Mouse (Mus musculus) spleen, embryonic (tissue): ENCODE data around the gene Ssc5d.

Experiments
- CTCF ChIA-PET: fragments of 350-600 bp; sonication (Branson Sonifier 250); formaldehyde crosslinking; loops from one replicate; lab custom pipeline; 2022; lab: Charles Lee

Ssc5d gene

DNA sequence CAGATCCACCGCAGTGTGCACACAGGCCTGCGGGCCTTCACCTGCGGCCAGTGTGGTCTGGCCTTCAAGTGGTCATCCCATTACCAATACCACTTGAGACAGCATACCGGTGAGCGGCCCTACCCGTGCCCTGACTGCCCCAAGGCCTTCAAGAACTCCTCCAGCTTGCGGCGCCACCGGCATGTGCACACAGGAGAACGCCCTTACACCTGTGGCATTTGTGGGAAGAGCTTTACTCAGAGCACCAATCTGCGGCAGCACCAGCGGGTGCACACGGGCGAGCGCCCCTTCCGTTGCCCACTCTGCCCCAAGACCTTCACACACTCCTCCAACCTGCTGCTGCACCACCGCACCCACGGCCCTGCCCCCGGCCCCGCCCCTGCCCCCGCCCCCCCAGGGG is 6.5 kb upstream of the Ssc5d start:
- CTCF ChIA-PET, result no interaction called here

DNA sequence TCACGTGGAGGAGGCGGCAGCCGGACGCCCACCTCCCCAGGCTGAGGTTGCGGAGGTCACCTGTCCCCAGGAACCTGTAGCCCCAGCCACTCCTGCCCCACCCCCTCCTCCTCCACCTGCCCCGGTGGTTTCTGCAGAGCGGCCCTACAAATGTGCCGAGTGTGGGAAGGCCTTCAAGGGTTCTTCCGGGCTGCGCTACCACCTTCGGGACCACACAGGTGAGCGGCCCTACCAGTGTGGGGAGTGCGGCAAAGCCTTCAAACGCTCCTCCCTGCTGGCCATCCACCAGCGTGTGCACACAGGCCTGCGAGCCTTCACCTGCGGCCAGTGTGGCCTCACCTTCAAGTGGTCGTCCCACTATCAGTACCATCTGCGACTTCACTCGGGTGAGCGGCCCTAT is 5.6 kb upstream of the Ssc5d start:
- CTCF ChIA-PET, result no interaction called here

DNA sequence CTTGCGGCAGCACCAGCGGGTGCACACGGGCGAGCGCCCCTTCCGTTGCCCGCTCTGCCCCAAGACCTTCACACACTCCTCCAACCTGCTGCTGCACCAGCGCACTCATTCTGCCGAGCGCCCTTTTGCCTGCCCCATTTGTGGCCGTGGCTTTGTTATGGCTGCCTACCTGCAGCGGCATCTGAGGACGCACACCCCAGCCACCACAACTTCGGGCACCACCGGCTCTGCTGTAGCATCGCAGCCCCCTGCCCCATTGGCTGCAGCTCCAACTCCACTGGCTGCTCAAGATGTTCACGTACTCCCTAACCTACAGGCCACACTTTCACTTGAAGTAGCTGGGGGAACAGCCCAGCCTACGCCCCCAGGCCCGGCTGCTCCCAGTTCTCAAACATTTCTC is 5.1 kb upstream of the Ssc5d start:
- CTCF ChIA-PET, result no interaction called here

DNA sequence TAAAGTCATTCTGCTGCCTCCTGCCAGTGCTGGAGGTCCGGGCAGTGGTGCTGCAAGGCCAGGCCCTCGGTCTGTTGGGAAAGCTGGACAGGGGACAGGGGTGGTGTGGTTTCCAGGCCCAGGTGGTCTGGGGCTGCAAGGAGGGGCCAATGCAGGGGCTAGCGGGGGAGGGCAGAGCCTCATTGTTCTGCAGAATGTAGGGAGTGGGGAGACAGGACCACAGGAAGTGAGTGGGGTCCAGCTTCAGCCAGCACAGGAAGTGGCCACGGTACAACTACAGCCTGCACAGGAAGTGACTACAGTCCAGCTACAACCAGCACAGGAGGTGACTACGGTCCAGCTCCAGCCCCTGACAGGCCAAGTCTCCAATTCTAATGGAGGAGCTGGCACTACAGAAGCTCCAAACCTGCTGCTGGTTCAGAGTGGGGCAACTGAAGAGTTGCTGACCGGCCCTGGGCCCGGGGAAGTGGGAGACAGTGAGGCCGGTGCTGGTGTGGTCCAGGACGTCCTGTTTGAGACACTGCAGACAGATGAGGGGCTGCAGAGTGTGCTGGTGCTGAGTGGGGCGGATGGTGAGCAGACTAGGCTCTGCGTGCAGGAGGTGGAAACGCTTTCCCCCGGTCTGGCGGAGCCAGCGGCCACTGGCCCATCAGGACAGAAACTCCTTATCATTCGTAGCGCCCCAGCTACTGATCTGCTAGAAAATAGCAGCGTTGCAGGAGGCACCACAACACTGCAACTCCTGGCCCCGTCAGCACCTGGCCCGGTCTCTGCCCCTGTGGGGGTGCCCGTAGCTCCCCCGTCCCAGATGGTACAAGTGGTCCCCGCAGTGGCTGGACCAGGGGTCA is 4.4 kb upstream of the Ssc5d start:
- CTCF ChIA-PET, result no interaction called here

DNA sequence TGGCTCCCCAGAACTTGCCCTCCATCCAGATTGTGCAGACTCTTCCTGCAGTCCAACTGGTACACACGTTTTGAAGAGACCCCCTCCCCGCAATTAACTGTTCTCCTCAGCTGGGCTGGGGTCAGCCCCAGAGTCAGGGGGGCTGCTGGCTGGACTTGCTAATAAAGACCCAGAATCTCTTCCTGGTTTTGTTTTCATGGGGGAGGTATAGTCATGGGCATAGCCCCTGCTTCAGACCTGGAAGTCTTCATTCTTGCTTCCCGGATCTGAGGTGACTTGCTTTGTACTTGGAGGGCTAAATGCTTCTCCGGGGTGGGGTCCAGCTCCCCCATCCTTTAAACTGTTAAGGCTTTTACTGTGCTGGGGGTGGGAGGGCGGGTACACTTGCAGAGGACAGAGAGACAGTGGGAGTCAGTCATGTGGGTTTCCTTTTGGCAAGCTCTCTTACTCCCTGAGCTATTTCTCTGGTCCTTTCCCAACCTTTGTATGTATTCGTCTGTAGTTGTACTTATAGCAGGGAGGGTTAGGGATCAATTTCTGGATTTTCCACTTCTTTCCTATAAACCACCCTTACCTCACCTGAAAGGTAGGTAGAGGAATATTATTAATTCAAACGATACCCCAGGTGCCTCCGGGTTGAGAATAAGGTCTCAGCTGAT is 3.6 kb upstream of the Ssc5d start, which contains the start of gene Nat14:
TSS of gene Nat14 (plus strand) at position 205 of the 659 bp plus-strand sequence.
- CTCF ChIA-PET, result interaction anchor here (1.1 kb wide), 1 partner anchor 11 kb away, joined by 3 read pairs; no protein-coding TSS in a partner anchor

DNA sequence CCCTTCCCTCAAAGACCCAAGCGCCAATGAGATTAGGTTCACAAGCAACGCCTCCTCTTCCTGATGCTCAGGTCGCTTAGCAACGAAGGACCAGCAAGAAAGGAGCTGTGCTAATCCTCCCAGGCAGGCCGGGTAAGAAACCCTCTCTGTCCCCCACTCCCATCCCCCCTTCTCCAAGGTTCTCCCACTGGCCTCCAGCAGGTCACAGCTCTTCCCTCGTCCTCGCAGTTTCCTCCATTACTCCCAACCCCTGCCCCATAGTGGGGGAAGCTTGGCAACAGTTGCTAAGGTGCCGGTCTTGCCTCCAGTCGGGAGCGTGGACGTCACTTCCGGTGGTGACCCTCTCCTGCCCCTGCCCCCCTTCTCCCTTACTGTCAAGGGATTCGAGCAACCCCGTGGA is 3.1 kb upstream of the Ssc5d start:
- CTCF ChIA-PET, result interaction anchor here (1.1 kb wide), 1 partner anchor 11 kb away, joined by 3 read pairs; no protein-coding TSS in a partner anchor

DNA sequence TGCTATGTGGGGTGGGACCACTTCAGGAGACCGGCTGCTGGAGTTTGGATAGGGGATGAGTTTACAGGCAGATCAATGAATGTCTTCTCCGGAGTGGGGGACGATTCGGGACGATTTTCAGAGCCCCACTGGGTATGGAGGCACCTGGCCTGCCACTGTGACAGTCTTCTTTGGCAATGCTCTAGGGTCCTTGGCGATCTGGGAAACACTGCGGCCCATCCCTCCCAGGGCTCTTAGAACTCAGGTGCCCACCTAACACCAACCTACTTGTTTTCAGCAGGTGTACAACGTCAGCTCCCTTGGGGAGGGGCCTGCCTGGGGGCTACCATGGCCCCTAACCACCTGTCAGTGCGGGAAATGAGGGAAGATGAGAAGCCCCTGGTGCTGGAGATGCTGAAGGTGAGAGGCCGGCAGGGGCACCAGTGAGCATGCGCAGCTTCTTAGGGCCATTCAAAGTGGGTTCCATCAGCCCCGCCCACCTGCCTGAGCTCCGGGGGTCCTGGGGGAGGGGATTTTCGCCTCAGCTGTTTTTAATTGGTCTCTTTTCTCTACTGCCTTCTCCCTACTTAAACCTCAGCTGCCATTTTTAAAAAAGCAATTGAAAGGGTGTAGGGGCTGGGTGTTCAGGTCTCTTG is 2.5 kb upstream of the Ssc5d start:
- CTCF ChIA-PET, result interaction anchor here (1.1 kb wide), 1 partner anchor 12 kb away, joined by 3 read pairs; no protein-coding TSS in a partner anchor

DNA sequence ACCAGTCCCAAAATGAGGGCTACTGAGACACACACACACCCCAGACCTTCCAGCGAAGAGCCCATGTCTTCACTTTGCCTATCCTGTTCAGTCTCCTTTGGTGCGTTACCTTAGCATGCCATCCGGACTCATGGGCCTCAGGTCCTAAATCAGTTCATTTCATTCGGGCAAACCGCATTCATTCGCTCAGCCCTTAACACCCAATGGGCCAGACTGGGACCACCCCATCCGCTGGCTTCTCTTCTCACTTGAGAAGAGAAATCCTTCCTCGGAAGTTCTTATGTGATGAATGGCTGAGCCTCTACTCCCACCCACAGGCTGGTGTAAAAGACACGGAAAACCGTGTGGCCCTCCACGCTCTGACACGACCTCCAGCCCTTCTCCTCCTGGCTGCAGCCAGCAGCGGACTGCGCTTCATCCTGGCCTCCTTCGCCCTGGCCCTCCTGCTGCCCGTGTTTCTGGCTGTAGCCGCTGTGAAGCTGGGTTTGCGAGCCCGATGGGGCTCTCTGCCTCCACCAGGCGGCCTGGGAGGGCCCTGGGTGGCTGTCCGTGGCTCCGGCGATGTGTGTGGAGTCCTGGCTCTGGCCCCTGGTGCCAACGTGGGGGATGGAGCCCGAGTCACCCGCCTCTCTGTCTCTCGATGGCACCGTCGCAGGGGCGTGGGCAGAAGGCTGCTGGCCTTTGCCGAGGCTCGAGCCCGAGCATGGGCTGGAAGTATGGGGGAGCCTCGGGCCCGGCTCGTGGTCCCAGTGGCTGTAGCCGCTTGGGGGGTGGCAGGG is 1.8 kb upstream of the Ssc5d start:
- CTCF ChIA-PET, result no interaction called here

DNA sequence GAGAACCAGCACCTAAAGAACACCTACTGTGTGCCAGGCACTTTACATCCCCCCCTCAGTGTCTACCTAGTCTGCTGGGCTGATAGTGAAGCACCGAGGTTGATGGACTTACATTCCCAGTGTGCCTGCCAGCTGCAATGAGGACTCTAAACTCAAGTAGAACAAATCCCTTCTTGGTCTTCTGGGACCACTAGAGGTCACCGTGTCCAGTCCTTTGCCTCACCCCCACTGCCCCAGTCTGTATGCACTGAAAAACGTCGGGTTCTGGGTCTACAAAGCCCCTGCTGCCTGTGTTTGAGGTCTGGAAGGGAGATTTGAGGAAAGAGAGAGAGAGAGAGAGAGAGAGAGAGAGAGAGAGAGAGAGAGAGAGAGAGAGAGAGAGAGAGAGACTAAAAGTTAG is 1.1 kb upstream of the Ssc5d start:
- CTCF ChIA-PET, result no interaction called here

DNA sequence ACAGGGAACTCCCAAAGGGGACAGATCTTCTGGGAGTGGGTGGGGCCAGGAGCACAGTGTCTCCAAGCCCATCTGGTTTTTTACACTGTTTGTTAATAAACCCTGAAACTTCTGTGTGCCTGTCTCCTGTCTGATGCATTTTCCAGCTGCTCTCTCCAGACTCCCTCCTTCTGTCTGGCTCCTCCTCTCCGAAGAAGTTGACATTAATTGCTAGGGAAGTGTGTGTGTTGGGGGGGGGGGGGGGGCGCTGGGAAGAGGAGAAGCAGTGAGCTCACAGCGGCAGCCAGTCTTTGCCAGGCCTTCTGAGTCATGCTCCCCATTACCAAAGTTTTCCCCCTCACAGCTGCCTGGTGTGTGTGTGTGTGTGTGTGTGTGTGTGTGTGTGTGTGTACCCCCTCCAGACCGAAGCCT is 689 bp upstream of the Ssc5d start:
- CTCF ChIA-PET, result interaction anchor here (0.6 kb wide), 2 partner anchors 21 to 494 kb away, joined by 4 to 6 read pairs; no protein-coding TSS in a partner anchor

DNA sequence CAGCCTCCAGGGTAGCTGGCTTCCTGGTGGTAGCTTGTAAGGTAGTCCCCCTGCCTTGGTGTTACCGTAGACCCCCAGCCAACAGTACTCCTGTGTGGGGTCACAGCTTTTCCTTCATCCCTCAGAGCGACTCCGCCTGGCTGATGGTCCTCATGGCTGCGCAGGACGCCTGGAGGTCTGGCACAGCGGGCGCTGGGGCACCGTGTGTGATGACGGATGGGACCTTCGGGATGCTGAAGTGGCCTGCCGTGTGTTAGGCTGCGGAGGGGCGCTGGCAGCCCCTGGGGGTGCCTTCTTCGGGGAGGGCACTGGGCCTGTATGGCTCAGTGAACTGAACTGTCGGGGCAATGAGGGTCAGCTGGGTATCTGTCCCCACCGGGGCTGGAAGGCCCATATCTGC is 1.3 kb downstream of the Ssc5d start:
- CTCF ChIA-PET, result interaction anchor here (1.2 kb wide), 1 partner anchor 13 kb away, joined by 3 read pairs; no protein-coding TSS in a partner anchor

DNA sequence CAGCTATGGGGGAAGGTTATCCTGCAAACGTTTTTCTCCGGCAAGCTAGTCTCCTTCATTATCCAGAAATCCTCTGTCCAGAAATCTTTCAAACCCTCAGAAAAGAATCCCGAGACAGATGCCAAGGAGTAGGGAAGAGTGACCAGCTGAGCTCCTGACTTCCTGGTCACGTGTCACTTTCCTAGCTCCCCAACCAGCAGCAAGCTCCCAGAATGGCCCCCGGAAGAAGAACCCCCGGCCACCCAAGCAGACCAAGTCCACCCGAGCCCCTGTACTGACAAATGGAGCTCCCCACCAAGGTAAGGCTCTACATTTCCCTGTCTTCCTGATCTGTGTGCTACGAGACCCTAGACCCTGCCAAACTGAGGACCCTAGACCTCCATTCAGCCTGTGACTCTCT is 2.1 kb downstream of the Ssc5d start:
- CTCF ChIA-PET, result no interaction called here

DNA sequence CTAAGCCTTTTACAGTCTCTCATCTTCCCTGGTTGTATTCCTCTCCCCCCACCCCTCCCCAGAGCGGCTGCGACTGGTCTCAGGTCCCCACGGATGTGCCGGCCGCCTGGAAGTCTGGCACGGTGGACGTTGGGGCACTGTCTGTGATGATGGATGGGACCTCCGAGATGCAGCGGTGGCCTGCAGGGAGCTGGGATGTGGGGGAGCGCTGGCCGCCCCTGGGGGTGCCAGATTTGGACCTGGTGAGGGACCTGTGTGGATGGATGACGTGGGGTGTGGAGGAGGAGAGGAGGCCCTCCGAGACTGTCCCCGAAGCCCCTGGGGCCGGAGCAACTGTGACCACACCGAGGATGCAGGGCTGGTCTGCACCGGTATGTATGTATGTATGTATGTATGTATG is 2.7 kb downstream of the Ssc5d start:
- CTCF ChIA-PET, result no interaction called here

DNA sequence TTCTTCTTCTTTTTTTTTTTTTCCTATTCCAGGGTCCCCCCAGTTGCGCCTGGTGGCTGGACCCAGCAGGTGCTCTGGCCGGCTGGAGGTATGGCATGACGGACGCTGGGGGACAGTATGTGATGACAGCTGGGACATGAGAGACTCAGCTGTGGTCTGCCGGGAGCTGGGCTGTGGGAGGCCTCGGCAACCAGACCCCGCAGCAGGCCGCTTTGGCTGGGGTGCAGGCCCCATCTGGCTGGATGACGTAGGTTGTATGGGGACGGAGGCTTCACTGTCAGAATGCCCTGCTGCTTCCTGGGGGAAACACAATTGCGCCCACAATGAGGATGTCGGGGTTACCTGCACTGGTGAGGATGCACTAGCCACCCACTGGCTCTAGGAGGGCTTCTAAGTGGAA is 7.5 kb downstream of the Ssc5d start:
- CTCF ChIA-PET, result interaction anchor here (0.6 kb wide), 1 partner anchor 66 kb away, joined by 3 read pairs; no protein-coding TSS in a partner anchor

DNA sequence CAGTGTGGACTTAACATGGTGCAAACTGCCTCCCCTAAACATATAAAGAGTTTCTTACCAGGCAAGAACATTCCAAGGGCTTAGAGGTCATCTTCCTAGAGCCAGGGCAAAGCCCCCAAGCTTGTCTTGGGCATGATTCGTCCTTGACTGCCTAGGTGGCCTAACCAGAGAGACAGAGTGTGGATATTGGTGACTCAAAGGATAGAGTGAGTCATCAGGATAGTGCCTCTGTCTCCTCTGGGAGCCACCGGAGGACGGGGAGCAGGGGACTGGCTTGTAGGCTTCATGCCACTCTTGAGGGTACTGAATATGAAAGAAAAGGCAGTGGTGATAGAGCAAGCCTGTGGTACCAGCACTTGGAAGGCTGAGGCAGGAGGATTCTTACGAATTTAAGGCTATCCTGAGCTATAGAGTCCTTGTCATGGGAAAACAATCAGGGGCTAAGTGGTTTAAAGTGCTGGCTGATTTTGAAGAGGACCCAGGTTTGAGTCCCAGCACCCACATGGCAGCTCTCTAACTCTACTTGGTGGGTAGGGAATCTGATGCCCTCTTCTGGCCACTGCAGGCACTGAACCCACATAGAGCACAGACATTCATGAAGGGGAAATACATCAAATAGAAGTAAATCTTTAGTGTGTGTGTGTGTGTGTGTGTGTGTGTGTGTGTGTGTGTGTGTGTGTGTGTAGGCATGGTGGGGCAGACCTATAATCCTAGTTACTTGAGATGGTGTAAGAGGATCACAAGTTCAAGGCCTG is 8.8 kb downstream of the Ssc5d start:
- CTCF ChIA-PET, result no interaction called here

DNA sequence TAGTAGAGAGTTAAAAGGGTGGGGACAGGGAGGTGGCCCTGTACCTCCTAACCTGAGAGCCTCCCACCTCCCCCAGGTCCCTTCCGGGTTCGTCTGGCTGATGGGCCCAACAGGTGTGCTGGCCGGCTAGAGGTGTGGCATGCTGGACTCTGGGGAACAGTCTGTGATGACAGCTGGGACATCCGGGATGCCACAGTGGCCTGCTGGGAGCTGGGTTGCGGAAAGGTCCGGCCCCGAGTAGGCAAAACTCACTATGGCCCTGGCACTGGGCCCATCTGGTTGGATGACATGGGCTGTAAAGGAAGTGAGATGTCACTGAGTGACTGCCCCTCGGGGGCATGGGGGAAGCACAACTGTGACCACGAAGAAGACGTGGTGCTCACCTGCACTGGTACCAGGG is 11.2 kb downstream of the Ssc5d start:
- CTCF ChIA-PET, result no interaction called here

DNA sequence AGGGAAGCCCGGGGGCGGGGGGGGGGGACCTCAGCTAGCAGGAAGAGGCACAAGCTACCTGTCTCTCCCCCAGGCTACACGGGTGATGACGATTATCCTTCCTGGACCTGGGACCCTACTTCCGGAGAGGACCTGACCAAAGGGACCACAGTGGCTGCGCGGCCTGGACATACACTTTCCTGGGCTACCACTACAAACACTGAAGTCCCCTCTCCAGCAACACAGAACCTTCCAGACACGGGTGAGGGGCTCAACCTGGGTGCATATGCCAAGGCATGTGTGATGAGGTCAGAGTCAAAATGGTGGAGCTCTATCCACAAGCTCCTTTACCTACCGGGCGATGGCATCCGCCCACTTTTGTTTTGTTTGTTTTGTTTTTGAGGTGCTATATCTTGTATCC is 11.8 kb downstream of the Ssc5d start:
- CTCF ChIA-PET, result no interaction called here

DNA sequence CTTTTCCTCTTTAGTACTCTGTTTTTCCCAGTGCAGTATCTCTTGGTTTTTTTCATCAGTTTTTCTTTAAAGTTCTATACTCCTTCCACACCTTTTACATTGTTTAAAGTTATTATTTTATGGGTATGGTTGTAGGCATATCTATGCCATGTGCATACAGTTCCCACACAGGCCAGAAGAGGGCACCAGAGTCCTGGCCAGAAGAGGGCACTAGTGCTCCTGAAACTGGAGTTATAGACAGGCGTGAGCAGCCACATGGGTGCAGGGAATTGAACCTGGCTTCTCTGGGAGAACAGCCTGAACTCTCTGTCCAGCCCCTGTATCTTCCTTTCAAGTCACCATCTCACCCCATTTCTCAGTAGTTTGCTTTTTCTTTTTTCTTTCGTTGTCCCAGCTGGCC is 12.9 kb downstream of the Ssc5d start:
- CTCF ChIA-PET, result interaction anchor here (0.6 kb wide), 1 partner anchor 329 kb away, joined by 15 read pairs; no protein-coding TSS in a partner anchor

DNA sequence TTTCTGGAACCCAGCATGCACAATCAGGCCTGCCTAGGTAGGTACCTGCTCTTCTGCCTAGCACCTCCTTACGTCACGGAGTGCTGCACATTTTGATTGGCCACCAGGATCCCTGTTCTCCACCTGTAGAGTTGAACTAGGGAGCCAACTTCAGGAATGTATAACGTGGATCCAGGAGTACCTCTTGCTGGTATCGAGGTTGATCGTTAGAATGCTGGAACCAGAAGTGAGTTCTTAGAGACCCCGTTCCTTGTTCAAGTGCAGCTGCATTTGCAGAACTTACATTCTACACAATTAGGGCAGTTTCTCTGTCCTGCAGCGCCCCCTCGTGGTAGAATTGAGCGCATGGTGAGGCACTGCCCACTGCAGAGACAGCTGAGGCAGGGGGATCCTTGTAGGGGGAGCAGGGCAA is 14.5 kb downstream of the Ssc5d start:
- CTCF ChIA-PET, result interaction anchor here (0.6 to 1.2 kb wide), 4 partner anchors 13 to 187 kb away, joined by 3 read pairs; partner anchors contain the start of gene Cox6b2

DNA sequence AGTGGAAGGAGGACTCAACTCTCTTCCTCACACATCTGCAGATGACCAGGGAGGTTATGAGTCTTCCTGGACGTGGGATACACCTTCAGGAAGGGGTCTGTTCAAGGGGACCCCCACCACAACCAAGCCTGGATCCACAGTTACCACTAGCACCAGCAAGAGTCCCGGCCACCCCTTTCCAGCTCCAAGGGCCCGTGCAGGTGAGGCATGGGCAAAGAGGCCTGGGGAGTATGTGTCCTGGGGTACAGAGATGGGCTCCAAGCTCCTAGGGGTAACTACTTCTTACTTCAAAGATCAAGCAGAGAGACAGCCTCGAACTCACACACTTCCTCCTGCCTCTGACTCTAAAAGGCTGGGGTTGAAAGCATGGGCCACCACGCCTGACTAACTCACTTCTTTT is 17.1 kb downstream of the Ssc5d start:
- CTCF ChIA-PET, result interaction anchor here (0.5 to 0.6 kb wide), 2 partner anchors 28 to 72 kb away, joined by 3 to 7 read pairs; partner anchors contain the start of gene Fiz1
